Mouse (Mus musculus): ENCODE data around the gene Zfp462.
"Not testable (repeated sequence)": the region's sequence is repeated elsewhere in the genome, so short reads cannot be mapped to it uniquely, and the experiment has no call there.

The Zfp462 gene

DNA sequence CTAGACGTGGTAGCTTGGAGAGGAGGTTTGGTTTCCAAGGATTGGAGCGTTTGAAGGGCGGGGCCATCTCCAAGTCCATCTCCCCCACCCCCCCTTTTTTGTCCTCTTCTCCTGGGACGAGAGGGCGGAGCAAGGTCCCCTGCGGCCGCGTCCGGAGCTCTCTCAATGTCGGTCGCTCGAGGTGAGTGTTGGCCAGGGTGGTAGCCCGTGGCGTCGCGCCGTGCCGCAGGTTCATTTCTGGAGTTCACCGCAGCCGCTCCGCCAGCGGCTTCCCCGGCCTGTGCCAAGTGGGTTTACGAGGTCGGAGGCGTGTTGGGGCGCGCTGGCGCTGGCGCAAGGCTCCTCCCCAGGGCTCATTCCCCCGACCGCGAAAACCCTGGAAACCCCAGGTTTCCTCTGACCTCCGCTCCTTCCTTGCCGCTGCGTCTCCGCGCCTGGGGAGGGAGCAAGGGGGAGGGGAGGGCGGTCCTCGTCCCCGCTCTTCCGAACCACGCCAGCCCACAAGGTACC is at the start of gene Zfp462:
TSS of gene Zfp462 (plus strand) at position 128 of the 510 bp plus-strand sequence.
- peak; percentile 53 for DNase-seq (ENCODE audit: low spot score)

DNA sequence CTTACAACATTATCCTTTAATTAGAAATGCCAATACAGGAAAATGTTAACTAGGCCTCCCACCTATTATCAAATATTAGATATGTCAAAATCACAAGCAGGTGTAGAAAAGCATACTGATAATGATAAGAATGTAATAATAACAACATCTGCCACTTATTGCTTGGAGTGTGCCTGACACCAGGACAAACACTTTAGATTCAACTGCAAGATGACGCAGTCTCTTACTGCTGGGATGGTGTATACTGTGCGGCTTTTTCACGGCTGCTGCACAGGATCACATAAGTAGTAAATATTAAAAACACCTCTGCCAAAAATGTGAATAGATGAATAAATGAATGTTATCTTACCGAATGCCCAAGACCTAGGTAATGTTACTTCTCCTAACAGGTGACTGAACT is 48.8 kb upstream of the Zfp462 start:
- no peak for DNase-seq (ENCODE audit: low spot score)

DNA sequence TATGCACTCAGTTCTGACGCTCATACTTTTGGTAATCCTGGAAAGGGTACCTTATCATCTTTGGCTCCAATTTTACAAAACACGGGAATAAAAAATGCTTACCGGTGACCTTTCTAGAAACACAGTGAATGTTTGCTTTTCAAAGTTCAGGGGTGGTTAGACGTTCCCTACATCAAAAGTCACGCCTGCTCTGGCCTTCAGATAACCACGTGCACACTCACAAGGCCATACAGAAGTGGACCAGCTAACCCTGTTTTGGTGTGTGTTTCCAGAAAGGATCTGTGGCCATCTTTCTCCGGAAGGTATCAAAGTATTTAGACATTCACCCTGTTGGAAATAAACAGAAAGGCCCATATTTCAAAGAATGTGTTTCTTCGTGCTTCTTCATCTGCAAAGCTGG is 40.2 kb upstream of the Zfp462 start:
- DNase-seq (ENCODE audit: low spot score) = no peak

DNA sequence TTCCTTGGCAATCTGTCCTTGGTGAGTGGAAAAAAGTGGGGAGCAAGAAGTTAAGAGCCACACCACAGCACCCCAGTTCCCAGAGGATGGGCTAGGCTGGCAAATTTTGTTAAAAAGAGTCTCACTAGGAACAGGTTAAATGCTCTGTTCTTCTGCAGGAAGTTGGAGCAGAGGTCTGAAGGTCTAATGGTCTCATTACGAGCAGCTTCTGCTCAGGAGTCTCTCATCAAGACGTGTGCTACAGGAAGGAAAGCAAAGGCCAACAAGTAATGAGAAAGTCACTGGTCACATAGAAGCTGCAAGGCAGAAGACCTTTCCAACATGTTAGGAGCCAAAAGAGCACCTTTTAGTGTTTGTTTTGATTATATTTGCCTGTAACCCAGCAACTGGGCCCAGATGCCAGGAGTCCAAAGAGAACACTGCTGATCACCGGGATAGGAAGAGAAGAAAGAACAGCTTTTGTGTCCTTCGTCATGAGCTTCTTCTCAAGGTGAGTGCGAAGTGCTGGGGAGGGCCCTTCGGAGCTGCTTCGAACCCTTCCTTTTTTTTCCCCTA is 39.4 kb upstream of the Zfp462 start:
- no peak for DNase-seq (ENCODE audit: low spot score)

DNA sequence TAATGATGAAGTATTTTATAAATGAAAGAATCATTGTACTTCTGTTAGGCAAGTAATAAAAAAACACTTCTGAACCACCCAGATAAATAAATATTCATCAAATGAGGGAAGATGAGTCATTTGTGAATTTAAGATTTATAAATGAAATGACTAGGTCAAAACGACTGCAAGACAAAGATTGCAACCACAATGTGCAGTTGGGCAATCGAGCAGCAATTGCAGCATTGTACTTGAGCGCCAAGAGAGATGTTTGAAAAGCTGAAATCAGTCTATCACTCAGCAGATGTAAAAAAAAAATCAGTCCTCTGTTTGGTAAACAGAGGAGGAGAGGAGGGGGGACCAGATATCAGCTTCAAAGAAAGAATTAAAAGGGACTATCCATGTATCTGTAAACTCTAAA is 34.5 kb upstream of the Zfp462 start:
- no peak for DNase-seq (ENCODE audit: low spot score)

DNA sequence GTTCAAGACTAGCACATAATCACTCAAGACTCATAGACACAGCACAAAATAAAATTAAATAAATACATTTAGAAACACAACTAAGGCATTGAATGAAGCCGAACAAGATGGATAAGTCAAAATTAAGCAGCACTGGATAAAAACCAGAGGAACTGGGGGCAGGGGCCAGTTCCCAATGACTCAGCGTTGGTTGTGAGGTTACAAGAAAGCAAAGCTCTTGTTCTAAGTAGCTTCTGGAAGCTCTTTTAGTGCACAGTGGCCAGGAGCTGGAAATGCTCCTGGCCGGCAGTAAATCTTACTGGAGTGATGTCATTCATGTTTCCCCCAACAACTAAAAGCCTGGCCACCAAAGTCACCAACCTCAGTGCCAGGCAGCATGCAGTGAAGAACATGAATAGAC is 26.6 kb upstream of the Zfp462 start:
- no peak for DNase-seq (ENCODE audit: low spot score)

DNA sequence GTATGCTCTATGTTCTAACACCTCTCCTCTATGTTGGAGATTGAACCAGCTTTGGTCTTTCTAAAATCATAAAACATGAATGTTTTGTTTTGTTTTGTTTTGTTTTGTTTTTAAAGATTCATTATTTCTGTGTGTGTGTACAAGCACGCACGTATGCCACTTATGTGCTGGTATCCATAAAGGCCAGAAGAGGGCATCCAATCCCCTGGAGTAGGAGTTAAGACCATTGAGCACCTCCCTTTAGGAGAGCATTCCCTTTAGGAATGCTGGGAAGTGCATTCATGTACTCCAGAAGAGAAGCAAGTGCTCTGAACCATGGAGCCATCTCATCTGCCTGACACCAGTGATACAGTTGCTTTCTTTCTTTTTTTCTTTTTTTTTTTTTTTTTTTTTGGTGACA is 21.5 kb upstream of the Zfp462 start:
- no peak for DNase-seq (ENCODE audit: low spot score)

DNA sequence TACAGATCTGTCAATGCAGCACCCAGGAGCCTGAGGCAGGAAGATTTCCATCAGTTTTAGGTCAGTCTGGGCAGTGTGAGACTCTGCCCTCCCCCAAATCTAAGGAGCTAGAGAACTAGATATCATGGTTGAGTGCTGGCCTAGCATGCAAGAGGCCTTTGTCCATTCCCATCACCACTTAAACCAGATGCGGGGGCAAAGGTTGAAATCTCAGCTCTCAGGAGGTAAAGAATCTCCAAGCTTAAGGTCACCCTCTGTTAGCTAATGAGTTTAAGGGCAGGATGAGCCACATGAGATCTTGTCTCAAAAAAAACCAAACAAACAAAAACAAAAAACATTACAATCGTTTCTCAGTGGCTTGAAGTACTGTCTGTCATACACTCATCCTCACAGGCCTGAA is 20.5 kb upstream of the Zfp462 start:
- no peak for DNase-seq (ENCODE audit: low spot score)

DNA sequence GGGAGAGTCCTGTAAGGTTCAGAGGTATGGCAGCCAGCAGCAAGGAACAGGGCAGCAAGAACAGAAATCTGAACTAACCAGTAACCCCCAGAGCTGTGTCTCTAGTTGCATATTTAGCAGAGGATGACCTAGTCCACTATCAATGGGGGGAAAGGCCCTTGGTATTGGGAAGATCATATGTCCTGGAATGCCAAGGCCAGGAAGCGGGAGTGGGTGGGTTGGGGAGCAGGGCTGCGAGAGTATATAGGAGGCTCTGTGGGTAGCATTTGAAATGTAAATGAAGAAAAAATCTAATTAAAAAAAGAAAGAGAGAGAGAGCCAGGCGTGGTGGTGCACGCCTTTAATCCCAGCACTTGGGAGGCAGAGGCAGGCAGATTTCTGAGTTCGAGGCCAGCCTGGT is 18.4 kb upstream of the Zfp462 start:
- DNase-seq (ENCODE audit: low spot score) = not testable (repeated sequence)

DNA sequence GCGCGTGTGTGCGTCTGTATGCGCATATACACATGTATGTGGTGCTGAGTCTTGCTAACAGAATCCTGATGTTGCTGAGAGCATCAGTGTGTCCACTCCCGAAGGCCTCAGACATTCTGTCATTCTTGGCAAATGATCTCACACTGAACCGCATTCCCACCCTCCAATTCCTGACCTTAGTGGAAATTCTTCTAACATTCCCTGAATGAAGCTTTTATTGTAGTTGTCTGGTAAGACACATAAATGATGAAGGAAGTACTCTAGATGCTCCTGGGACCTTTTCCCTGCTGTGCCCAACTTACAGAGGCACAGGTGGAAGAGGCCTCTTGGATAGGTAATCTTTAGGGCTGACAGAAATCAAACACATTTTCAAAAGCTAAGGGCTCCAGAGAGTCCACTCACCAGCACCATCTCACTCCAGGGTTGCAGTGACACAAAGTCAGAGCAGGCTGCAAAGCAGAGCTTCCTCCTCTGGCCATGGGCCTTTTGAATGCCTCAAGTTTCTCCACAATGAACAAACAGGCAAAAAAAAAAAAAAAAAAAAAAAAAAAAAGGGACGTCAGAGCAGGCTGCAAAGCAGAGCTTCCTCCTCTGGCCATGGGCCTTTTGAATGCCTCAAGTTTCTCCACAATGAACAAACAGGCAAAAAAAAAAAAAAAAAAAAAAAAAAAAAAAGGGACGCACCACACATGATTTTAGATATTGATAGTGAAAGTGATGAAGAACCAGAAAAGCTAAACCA is 17.4 kb upstream of the Zfp462 start:
- DNase-seq (ENCODE audit: low spot score) = not testable (repeated sequence)

DNA sequence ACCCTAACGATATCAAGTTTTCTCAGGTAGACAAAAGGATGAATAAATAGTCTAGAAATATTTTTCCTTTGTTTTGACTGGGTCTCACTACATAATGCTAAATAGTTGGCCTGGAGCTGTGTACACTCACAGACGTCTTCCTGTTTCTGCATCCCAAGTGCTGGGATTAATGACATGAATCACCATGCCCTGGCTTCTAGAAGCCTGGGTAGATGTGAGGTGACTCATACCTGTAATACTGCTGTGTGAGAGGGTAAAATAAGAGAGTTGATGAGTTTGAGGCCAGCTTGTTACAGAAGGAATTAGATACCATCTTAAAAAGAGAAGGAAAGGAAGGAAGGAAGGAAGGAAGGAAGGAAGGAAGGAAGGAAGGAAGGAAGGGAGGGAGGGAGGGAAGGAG is 15.2 kb upstream of the Zfp462 start:
- no peak for DNase-seq (ENCODE audit: low spot score)

DNA sequence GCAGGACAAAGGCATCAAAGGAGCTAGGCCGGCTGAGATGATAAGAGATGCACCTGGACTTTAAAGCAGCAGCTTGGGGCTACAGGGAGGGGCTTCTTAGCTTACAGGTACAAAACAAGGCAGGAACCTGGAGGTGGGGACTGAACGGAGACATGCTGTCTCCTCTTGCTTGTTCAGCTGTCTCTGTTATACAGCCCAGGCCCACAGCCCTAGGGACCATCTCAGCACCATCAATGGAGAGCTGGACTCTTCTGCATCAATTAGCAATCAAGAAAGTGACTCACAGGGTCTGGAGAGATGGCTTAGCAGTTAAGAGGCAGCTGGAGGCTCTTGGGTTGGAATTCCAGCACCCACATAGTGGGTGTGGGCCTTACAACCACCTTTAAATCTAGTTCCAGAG is 12.2 kb upstream of the Zfp462 start:
- DNase-seq (ENCODE audit: low spot score) = no peak

DNA sequence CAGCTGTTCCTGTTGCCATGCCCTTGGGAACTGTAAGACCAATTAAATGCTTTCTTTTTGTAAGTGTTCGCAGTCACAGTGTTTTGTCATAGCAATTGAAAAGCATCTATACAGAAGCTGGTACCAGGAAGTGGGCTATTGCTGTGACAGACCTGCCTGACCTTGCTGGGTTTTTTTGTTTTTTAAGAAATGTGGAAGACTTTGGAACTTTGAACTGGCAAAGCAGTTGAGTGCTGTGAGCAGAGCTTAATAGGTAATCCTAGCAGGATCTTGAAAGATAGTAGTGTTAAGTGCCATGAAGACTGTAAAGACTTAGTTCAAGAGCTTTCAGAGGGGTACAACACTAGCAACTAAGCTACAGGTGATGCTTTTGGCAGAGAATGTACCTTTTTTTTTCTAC is 7.7 kb upstream of the Zfp462 start:
- DNase-seq (ENCODE audit: low spot score) = no peak

DNA sequence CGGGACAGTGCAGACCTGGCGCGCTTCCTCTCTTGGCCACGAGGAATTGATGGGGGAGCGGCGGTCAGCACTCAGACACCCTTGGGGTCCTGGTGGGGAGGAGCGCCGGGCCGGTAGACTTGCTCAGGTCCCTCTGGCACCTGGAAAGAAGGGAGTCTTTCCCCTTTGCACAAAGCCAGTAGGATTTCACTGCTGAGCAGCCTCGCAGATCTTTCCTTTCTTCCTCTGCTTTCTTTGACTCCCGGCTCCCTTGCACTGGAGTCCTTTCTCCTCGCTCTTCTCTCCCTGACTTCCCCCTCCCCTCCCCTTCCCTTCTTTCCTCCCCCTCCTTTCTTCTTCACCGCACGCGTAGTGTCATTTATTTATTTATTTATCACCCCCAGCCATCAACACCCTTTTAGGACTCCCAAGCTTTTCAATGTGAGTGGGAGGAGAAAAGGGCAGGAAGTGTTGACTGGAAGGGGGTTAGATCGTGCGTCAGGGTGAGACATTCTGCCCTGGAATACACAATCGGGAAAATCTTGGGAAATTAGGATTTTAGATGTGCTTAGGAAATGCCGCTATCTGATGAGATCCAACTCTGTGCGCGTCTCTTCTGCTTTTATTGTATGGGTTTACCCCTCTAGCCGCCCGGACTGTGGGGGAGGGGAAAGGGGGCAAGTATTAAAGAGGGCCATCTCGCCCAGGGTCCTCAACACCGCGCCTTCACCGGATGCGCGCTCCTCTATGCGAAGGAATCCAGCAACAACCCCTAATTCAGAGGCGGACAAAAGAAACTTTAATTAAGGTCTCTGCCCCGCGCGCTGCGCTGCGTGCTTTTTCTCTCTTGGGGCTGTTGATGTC is 976 bp downstream of the Zfp462 start:
- peak; percentile 19 for DNase-seq (ENCODE audit: low spot score)

DNA sequence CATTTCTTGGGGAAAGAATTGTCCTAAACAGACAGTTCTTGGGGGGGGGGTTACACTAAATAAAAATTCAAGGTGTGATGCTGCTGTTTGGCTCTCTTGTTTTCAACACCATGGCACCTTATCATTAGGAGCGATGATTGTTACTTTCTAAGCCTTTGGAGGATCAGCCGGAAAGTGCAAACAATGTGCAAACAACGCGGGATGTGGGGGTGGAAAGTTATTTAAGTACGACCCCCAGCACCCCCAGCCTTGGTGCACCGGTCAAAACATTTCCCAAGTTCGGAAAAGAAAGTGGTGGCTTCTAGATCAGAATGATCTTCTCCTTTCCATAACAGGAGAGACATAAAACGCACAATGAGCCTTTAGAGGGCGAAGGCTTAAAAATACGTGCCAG is 1.8 kb downstream of the Zfp462 start:
- DNase-seq (ENCODE audit: low spot score) = no peak

DNA sequence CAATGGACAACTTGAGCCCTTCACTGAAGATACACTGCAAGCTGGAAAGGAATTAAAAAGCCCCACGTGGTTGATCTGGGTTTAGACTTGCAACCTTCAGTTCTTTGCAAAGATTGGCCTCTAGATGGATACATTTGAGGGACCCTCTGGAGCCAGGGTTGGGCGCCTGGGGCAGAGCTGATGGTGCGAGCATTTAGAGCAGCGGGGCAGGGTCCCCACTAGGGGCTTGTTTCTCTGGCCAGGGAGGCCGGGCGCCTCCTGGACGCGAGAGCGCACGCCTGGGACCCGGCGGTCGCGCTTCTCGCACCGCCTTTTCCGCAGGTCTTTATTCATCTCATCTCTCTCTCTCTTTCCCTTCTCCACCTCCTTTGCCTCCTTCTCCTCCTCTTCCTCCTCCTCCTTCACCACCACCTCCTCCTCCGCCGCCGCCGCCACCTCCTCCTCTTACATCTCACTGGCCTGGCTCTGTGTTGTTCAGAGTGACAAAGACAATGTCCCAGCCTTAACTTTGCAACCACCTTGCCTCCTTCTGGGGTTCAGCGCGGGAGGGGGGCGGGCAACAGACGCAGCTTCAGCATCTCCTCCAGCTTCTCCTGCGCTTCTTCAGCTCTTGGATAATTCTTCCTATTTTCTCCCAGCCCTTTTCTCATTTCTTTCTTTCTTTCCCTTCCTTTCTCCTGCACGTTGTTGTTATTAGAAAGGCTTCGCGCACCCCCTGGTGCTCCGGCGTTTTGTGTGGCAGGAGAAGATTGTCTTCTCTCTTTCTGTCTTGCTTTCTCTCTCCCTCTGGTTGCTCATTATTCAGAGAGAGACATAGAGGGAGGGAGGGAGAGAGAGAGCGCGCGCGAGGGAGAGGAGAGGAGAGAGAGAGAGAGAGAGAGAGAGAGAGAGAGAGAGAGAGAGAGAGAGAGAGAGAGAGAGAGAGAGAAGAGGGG is 2.5 kb downstream of the Zfp462 start:
- peak; percentile 32 for DNase-seq (ENCODE audit: low spot score)

DNA sequence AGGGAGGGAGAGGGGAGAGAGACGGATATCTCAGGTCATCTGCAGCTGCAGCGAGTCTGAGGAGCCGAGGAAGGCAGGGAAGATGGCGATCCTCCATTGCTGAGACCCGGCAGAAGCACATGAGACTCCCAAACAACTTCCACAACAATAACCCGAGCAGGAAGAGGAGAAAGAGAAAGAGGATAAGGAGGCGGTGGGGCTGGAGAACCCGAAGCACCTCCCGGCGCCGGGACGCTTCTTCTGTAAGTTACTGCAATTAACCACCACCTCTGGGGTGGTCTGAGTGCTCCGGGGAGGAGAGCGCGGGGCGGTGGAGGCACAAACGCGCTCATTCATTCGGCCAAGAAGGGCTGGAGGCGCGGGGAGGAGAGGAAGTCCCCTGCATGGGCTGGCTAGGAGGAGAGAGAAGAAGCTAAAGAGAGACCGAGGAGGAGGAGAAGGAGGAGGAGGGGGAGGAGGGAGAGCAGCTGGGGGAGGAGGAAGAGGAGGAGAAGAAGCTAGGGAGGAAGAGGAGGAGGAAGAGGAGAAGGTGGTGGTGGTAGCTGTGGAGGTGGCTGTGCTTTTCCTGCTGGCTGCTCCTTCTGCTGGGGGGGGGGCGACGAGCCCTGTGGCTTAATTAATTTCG is 3.3 kb downstream of the Zfp462 start:
- peak; percentile 56 for DNase-seq (ENCODE audit: low spot score)

DNA sequence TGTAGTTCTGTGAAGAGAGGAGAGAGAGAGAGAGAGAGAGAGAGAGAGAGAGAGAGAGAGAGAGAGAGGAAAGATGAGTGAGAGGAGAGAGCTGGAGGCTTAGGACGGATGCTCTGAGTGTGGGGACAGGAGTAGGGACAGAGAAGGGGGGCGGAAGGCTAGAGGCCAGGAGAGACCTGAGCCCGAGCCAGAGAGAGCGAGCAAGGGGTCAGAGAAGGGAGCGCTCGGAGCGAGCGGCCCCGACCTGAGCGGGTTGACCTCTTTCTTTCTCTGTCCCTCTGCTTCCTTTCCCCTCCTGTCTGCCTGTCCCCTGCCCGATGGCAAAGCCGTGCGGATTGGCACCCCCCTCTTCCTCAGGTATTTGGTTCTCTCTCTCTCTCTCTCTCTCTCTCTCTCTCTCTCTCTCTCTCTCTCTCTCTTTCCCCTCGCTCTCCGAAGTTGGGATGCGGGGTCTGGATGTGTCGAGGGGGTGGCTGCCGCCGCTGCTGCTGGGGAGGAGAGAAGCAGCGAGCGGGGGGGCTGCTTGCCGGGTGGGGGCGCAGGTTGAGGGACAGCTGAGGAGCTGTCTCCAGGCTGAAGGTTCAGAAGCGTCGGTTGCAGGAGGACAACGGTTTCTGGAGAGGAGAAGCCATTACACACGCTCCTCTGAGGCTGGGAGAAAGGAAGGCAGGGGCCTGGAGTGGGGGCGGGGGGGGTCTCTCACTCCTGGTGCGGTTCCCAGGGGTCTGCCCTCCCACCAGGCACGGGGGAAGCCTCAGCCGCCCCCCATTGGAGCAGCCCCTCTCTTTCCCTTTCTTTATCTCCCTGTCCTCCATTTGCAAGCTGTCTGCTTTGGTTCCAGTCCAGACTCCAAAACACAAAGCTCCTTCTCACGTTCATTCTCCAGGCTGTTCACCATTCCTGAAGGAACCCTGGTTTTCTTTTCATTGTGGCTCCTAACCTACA is 4.0 kb downstream of the Zfp462 start:
- DNase-seq (ENCODE audit: low spot score) = peak; percentile 52

DNA sequence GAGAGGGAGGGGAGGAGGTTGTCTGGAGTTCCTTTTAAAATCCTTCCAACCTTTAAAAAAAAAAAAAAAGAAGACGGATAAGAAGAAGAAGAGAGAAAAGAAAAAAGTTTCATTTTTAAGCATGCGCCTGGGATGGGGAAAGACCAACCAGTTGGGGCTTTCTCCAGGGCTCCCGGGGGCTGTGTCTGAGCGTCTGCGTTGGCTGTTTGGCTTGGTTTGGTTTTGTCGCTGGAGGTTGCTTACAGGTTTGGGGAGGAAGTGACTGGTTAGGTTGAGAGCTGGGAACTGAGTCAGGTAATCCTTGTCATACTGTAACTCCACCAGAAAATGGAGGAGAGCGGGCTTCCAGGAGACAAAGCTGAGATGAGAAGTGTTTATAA is 4.7 kb downstream of the Zfp462 start:
- DNase-seq (ENCODE audit: low spot score) = peak; percentile 35

DNA sequence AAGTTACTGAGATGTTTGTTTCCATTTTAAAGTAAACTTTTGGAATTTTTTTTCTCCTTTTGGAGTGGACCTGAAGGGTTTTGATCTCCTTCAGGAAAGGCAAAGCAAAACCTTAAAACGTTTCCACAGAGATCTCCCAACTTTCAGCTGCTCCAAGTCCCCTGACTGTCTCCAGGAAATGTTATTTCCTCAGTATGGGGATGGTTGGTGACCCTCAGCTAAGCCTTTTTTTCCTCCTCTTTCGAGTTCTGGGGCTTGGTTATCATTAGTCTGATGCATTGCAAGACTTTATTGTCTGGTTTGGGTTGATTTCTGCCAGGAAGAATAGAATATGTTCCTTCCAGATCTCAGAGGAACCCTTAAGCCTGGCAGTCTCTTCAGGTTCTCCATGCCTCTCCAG is 5.3 kb downstream of the Zfp462 start:
- DNase-seq (ENCODE audit: low spot score) = no peak

Data from ovary, postnatal 36 days (tissue).